Mouse (Mus musculus): ENCODE results near the gene Ube2e2.

Gene Ube2e2

GRCm38 (mm10) chr14:18893947-18894445, at the start of gene Ube2e2:
Ube2e2 (minus strand) TSS chr14:18894267.
- DNase-seq (ENCODE audit: low spot score) = no peak

GRCm38 (mm10) chr14:18940068-18940467, 46.0 kb upstream of the Ube2e2 start:
- DNase-seq (ENCODE audit: low spot score) = peak; percentile 1

- no peak for DNase-seq (ENCODE audit: low spot score)
Measured at GRCm38 (mm10) chr14:18903553-18903952, 9.5 kb upstream of the Ube2e2 start.

- DNase-seq (ENCODE audit: low spot score) = peak; percentile 81
Measured at GRCm38 (mm10) chr14:18893121-18893946, 733 bp downstream of the Ube2e2 start.

GRCm38 (mm10) chr14:18889571-18889970, 4.5 kb downstream of the Ube2e2 start:
- no peak for DNase-seq (ENCODE audit: low spot score)

GRCm38 (mm10) chr14:18882493-18882892, 11.6 kb downstream of the Ube2e2 start:
- no peak for DNase-seq (ENCODE audit: low spot score)

GRCm38 (mm10) chr14:18870716-18871115, 23.4 kb downstream of the Ube2e2 start:
- DNase-seq (ENCODE audit: low spot score) = no peak

- DNase-seq (ENCODE audit: low spot score) = no peak
Measured at GRCm38 (mm10) chr14:18828661-18829060, 65.4 kb downstream of the Ube2e2 start.

GRCm38 (mm10) chr14:18826753-18827152, 67.3 kb downstream of the Ube2e2 start:
- no peak for DNase-seq (ENCODE audit: low spot score)

- DNase-seq (ENCODE audit: low spot score) = no peak
Measured at GRCm38 (mm10) chr14:18820713-18821112, 73.4 kb downstream of the Ube2e2 start.

- no peak for DNase-seq (ENCODE audit: low spot score)
Measured at GRCm38 (mm10) chr14:18796857-18797256, 97.2 kb downstream of the Ube2e2 start.

GRCm38 (mm10) chr14:18795787-18796186, 98.3 kb downstream of the Ube2e2 start:
- no peak for DNase-seq (ENCODE audit: low spot score)

GRCm38 (mm10) chr14:18778993-18779675, 114.9 kb downstream of the Ube2e2 start:
- no peak for DNase-seq (ENCODE audit: low spot score)

GRCm38 (mm10) chr14:18778241-18778640, 115.8 kb downstream of the Ube2e2 start:
- no peak for DNase-seq (ENCODE audit: low spot score)

- DNase-seq (ENCODE audit: low spot score) = no peak
Measured at GRCm38 (mm10) chr14:18776132-18776531, 117.9 kb downstream of the Ube2e2 start.

GRCm38 (mm10) chr14:18773724-18774123, 120.3 kb downstream of the Ube2e2 start:
- no peak for DNase-seq (ENCODE audit: low spot score)

GRCm38 (mm10) chr14:18759601-18760356, 134.3 kb downstream of the Ube2e2 start:
- no peak for DNase-seq (ENCODE audit: low spot score)

GRCm38 (mm10) chr14:18758595-18759532, 135.2 kb downstream of the Ube2e2 start:
- DNase-seq (ENCODE audit: low spot score) = peak; percentile 14

- no peak for DNase-seq (ENCODE audit: low spot score)
Measured at GRCm38 (mm10) chr14:18758003-18758402, 136.1 kb downstream of the Ube2e2 start.

GRCm38 (mm10) chr14:18755410-18755809, 138.7 kb downstream of the Ube2e2 start:
- DNase-seq (ENCODE audit: low spot score) = no peak

GRCm38 (mm10) chr14:18754595-18754994, 139.5 kb downstream of the Ube2e2 start:
- DNase-seq (ENCODE audit: low spot score) = no peak
